Mouse (Mus musculus) urinary bladder, postnatal 4 days (tissue): ENCODE measurements around the gene Ewsr1.
A peak's percentile ranks its signal among the peaks of the same experiment; 100 is the strongest.
"Not testable (repeated sequence)": the region's sequence is repeated elsewhere in the genome, so short reads cannot be mapped to it uniquely, and the experiment has no call there.

Source experiments
- DNase-seq, 2 experiments: peaks; one replicate each; pipeline ENCODE4 v3.0.0; 2021 to 2022; ENCODE audit warnings: low spot score in 2 of 2

The Ewsr1 gene

GRCm38 (mm10) chr11:5096480-5097020 is 2.5 kb downstream of the Ewsr1 start:
- DNase-seq = no peak

- no peak for DNase-seq
Measured at GRCm38 (mm10) chr11:5095877-5096276, 3.2 kb downstream of the Ewsr1 start.

GRCm38 (mm10) chr11:5091706-5092105 is 7.4 kb downstream of the Ewsr1 start:
- no peak for DNase-seq

- no peak for DNase-seq
Measured at GRCm38 (mm10) chr11:5089147-5089546, 9.9 kb downstream of the Ewsr1 start.

GRCm38 (mm10) chr11:5076843-5077242 is 22.2 kb downstream of the Ewsr1 start:
- not testable (repeated sequence) for DNase-seq

- no peak for DNase-seq
Measured at GRCm38 (mm10) chr11:5075760-5076159, 23.3 kb downstream of the Ewsr1 start.

GRCm38 (mm10) chr11:5074882-5075281 is 24.2 kb downstream of the Ewsr1 start:
- no peak for DNase-seq

- DNase-seq = peak in 1 of 2 experiments; percentile 35
Measured at GRCm38 (mm10) chr11:5068126-5068971, 30.7 kb downstream of the Ewsr1 start.

GRCm38 (mm10) chr11:5067063-5067462 is 32.0 kb downstream of the Ewsr1 start:
- DNase-seq = peak in 1 of 2 experiments; percentile 49

- peak; percentile 83 to 90 for DNase-seq
Measured at GRCm38 (mm10) chr11:5065056-5065821, 33.8 kb downstream of the Ewsr1 start, which contains the start of gene Gas2l1. TSS of gene Gas2l1 (minus strand) at chr11:5065327.

GRCm38 (mm10) chr11:5064282-5065055 is 34.6 kb downstream of the Ewsr1 start:
- no peak for DNase-seq

GRCm38 (mm10) chr11:5063561-5064281 is 35.3 kb downstream of the Ewsr1 start:
- no peak for DNase-seq

- no peak for DNase-seq
Measured at GRCm38 (mm10) chr11:5062860-5063505, 36.1 kb downstream of the Ewsr1 start.

- DNase-seq = no peak
Measured at GRCm38 (mm10) chr11:5062326-5062725, 36.7 kb downstream of the Ewsr1 start.

GRCm38 (mm10) chr11:5061413-5062139 is 37.5 kb downstream of the Ewsr1 start:
- DNase-seq = peak; percentile 90 to 95

- DNase-seq = no peak
Measured at GRCm38 (mm10) chr11:5060756-5061412, 38.2 kb downstream of the Ewsr1 start.

- DNase-seq = no peak
Measured at GRCm38 (mm10) chr11:5059704-5060156, 39.3 kb downstream of the Ewsr1 start.

GRCm38 (mm10) chr11:5059230-5059629 is 39.8 kb downstream of the Ewsr1 start:
- no peak for DNase-seq

GRCm38 (mm10) chr11:5058783-5059182 is 40.3 kb downstream of the Ewsr1 start:
- no peak for DNase-seq
